Mouse (Mus musculus) WW6 (cell line): ENCODE measurements around the gene Klf12.

Experiments used
- DNase-seq: peaks from one replicate; pipeline ENCODE4 v3.0.0-alpha.2; 2013; ENCODE audit warnings: low read depth, low spot score

Klf12 gene

DNA sequence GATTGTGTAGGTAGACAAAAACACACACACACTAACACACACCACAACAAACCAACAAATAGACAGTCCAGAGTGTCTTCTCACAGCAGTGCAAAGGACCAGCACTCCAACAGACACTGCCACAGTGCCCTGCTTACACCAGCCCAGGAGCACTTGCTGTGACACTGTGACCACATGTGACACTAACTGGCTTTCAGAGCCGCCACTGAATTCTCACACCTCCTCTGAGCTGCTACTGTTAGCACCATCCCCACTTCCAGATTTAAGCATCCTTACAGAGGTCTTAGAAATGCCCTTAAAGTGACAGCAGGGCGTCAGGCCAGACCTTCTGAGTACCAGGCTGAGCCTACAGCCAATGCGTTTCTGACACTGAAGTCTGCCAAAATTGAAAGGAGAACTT, 48.7 kb downstream of the Klf12 start:
- no peak for DNase-seq

DNA sequence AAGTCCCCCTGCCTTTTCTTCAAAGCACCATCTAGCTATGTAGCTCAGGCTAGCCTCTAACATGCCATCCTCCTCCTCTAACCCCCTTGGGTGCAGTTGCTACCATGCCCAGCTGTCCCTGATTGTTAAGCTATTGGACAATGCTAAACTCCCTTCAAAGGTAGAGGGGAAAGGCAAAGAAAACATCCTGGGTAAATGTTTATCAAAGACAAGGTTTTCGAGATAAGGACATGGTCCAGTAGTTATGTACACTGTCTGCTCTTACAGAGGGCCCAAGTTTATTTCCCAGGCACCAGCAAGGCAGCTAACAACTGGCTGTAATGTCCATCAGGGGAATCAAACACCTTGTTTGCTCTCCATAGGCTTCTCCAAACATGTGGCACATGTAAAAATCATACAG, 53.1 kb downstream of the Klf12 start:
- DNase-seq = no peak

- DNase-seq = no peak
Observed at GRCm38 (mm10) chr14:100228120-100228519, 56.4 kb downstream of the Klf12 start.

DNA sequence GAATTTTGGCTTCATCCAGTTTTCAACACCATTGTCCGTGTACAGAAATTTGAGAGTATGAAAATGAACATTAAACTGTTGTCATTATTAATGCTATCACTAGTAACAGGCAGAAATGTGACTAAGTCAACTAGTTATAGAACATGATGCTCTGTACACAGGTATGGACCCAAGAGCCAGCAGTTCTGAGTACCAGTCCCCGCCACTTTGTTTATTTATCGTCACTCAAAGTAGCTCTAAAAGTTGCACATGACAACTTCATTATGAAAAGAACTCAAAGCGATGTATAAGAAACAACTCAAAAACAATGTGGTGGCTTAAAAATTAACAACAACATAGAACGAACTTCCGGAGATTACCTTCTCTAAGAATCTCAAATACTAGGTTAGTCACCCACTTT, 56.8 kb downstream of the Klf12 start:
- DNase-seq = no peak

- DNase-seq = no peak
Observed at GRCm38 (mm10) chr14:100224151-100224550, 60.3 kb downstream of the Klf12 start.

GRCm38 (mm10) chr14:100222260-100222659, 62.2 kb downstream of the Klf12 start:
- DNase-seq = no peak

GRCm38 (mm10) chr14:100215213-100215785, 69.2 kb downstream of the Klf12 start:
- no peak for DNase-seq

GRCm38 (mm10) chr14:100213066-100213465, 71.4 kb downstream of the Klf12 start:
- DNase-seq = no peak

GRCm38 (mm10) chr14:100211826-100212117, 72.7 kb downstream of the Klf12 start:
- no peak for DNase-seq

DNA sequence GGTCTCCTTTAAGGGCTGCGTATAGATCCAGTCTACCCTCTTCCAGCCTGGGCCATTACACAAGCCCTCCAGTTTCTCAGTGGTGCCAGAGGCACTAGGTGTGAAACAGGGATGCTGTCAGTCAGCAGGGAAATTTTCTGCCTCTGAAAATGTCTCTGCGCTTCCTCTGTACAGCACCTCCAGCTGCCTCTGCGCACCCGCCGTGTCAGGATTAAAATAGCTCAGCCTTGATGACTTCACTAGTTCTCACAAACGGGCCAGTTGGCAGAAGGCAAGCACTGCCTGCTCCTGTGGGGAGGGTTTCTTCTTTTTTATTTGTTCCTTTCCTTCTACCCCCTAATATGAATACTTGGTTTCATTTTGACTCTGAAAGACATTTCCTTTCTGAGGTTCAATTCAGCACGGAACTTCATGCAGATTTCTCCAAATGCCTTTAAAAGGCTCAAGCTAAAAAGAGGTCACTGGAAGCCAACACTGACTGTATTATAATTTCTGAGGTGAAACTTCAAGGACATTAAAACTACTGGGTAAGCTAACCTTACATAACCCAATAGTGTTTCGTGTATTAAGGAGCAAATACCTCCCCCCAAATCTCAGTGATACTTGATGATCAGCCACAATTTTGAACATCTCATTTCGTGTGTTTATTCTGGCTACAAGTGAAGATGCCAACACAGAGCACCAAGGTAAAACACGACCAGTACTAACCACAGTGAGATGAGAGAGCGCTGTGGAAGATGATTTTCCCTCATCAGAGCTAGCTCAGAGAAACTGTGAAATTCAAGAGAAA, 73.2 kb downstream of the Klf12 start:
- DNase-seq = no peak

DNA sequence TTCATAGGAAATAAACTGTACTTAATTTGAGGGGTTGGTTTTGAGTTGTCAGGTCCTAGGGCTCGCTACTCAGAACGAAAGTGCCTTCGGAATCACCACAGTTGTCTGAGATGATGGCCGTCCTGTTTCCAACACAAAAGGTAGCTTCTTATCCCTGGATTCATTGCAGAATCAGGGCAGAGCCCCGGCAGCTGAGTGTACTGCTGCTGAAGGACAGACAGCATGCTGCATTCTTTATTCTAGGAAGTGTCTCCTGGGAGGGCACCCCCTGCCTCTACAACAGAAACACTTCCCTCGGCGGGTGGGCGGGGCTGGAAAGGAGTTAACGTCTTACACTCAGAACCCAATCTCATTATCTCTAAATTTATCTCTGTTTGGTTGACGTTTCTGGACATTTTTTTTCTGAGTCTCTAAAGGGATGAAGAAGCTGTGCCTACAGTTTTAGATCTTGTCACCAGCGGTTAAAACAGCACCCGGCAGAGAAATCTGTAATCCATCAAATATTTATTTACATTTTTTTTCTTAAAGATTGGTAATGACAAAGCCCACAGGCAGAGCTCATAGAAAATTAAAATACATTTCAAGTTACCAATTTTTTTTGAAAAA, 74.6 kb downstream of the Klf12 start:
- DNase-seq = no peak

- DNase-seq = no peak
Observed at GRCm38 (mm10) chr14:100207081-100207480, 77.4 kb downstream of the Klf12 start.

DNA sequence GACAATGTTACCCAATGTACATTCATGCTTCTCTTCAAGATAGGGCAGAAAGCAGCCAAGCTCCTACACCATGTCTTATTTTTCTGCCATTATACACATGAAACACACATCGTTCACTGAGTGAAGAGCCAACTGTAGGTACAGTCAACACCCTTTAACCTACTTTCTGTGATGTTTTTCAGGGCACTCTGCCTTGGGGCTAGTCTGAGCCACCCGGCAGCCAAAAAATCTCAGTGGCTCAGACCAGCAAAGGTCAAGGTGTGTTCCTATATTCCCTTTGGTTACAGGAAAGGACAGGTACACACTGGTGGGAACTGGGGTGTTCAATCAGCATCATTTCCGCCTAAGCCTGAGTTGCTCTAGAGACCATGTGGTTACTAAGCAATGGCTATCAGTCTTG, 78.3 kb downstream of the Klf12 start:
- no peak for DNase-seq

DNA sequence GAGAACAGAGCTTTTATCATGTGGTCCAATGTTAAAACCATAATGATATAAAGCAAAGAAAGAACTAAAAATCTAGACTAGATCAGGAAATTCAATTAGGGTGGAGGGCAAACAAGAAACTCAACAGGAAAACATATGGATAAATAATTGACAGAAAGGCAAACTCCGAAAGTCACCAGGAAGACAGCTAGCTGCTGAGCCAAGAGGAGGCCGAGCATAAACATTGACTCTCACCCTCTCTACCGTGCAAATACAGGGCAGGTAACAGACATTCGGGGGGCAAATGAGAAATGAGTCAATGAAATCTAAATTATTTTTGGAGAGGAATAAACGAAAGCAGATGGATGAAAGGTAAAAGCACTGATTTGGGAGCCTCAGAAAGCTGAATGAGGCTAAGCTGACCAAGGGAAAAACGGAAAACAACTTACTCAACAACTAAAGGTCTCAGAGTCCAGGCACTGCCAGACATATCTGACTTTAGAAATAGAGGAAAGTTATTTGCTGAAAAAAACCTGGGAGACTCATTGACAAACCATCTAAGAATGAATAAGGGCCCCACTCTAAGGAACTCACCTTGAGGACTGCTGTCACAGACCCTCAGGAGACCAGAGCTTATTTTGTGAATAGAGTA, 84.3 kb downstream of the Klf12 start:
- DNase-seq = no peak

DNA sequence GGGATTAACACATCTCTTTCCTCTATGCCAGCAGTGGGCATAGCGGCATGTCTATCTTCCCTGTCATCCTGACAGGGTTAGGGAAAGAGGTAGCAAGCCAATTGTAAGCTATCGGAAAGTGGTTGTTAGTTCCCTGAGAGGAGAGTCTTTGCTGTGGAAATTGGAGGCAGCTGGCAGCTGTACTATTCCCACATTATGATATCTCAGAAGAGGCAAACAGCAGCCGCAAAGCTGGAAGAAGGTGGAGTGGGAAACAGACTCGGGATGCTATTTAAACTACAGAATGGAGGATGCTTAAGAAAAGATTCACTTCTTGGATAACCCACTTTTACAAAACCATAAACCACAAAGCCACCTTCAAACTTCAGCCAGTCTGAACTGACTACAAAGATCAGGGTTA, 85.8 kb downstream of the Klf12 start:
- no peak for DNase-seq

DNA sequence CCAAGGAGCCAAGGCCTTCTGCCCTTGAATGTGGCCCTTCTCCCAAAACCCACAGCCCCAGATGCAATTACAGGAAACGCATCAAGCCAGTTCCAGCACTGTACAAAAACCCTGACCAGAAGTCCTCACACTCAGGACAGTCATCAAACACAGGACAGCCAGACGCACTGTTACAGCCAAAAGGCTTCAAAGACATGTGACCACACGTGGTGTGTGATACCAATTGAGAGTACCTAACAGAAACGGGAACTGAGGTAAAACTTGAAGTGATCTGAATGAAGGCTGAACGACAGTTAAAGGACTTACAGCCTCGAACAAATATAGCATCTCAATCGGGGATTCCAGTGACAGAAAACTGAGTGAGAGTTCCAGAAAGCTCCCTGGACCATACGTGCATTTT, 87.3 kb downstream of the Klf12 start:
- DNase-seq = no peak

GRCm38 (mm10) chr14:100189490-100190197, 94.8 kb downstream of the Klf12 start:
- no peak for DNase-seq

DNA sequence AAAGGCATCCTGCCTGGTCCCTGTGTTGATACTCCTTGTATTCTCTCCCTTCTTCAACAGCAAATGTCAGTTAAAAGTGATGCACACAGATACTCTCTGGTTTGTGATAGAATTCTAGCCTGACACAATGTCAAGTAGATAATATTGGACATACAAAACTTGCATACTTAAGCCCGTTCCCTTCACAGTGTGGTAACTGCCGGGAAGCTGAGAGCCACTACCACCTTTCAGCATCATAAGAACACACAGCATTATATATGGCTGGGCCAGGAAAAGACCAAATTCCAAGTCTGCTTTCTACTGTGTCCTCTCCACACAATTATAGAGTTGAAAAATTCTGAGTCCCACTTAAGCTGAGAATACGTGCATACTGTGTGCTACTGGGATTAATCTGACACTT, 97.1 kb downstream of the Klf12 start:
- no peak for DNase-seq

DNA sequence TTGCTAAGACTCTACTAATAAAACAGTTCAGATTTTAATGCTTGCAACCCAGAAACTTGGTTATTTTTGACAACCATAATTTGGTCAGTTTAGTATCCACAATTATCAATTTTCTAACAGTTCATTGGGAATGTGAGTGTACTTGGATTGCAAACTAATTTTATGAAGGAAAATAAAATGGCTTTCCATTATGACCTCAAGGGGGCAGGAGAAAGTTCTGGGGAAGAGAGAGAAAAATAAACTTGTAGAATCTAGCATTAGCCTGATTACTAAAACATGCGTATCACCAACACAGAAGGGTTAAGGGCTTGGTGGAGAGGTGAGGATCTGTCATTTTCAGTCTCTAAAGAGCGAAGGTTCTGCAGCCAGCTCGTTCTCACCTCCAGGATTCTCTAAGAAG, 106.7 kb downstream of the Klf12 start:
- DNase-seq = no peak

GRCm38 (mm10) chr14:100165075-100165474, 119.4 kb downstream of the Klf12 start:
- DNase-seq = no peak

GRCm38 (mm10) chr14:100156639-100157038, 127.8 kb downstream of the Klf12 start:
- no peak for DNase-seq

GRCm38 (mm10) chr14:100147666-100148065, 136.8 kb downstream of the Klf12 start:
- DNase-seq = no peak
